Mouse (Mus musculus) heart, adult 11 months (tissue): Measurements from ENCODE around the gene Zfhx3.

Source experiments
- DNase-seq: peaks from one replicate; pipeline ENCODE4 v3.0.0; 2022

Zfhx3 gene

DNA sequence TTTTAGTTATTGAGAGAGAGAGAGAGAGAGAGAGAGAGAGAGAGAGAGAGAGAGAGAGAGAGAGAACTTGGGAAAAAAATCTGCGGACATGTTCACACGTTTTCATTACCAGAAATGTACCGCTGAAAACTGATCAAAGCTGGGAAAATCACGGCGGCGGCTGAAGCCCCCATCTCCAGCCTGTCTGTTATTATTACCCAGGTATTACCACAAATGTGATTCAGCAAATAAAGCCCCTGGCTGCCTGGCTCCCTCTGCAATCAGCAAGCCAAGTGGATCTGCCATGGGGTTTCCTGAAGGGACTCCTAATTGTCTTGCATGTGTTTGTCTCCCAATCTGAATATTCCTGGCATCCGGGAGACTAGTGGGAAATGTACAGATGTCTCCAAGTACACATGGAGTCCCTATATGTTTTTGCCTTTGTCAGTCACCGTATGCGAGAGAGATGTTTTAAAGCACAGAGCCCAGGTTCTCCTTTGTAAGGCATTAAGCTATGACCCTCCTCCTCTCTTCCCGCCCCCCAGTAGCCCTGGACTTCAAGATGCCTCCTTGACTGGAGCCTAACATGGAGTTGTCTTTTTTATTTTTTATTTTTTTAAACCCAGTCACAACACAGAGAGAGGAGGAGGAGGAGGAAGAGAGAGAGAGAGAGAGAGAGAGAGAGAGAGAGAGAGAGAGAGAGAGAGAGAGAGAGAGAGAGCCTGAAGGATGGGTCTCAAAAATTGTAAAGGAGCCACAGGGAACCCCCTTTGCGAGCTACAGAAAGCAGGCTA, at the start of gene Zfhx3:
Zfhx3 (plus strand) TSS at position 723 of the 773 bp plus-strand sequence.
- peak; percentile 77 for DNase-seq

DNA sequence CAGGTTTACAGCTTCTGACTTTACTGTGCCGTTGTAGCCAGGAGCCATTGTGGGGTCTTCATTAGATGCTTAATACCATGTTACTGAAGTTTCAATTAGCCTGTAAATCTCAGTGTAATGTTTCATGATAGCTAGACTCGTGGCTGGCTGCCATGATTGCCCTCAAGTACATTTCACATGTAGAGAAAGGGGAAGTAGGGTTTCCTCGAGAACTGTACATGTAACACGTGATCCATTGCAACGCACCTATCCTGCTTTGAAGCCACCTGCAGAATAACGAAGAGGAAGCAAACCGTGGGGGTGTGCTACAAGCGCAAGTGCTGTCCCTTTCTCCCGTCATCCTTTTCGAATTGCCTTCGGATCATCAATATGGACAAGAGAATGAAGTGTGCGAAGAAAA, 23.5 kb upstream of the Zfhx3 start:
- peak; percentile 41 for DNase-seq

GRCm38 (mm10) chr8:107926149-107926548, 16.3 kb upstream of the Zfhx3 start:
- peak; percentile 40 for DNase-seq

- peak; percentile 70 for DNase-seq
Observed at GRCm38 (mm10) chr8:107936725-107937124, 5.7 kb upstream of the Zfhx3 start.

GRCm38 (mm10) chr8:107938231-107938630, 4.2 kb upstream of the Zfhx3 start:
- peak; percentile 72 for DNase-seq

DNA sequence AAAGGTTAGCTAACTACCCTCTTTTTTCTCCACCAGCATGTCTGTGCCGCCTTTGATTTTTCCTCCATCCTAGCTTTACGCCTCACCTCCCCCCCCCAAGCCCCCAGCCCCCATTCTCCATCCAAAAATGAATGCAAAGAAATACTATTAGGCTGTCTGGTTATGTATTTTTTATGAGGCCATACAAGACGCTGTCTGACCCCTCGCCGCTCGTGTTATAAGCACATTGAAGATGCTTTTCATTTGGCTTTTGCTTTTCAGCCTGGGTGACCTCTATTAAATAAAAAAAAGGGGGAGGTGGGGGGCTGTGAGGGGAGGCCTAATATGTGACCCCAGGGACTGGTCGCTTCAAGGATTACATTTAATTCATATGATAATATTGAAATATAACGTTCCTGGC, 2.3 kb upstream of the Zfhx3 start:
- peak; percentile 54 for DNase-seq

- peak; percentile 78 for DNase-seq
Observed at GRCm38 (mm10) chr8:107942752-107943510, 487 bp downstream of the Zfhx3 start.

DNA sequence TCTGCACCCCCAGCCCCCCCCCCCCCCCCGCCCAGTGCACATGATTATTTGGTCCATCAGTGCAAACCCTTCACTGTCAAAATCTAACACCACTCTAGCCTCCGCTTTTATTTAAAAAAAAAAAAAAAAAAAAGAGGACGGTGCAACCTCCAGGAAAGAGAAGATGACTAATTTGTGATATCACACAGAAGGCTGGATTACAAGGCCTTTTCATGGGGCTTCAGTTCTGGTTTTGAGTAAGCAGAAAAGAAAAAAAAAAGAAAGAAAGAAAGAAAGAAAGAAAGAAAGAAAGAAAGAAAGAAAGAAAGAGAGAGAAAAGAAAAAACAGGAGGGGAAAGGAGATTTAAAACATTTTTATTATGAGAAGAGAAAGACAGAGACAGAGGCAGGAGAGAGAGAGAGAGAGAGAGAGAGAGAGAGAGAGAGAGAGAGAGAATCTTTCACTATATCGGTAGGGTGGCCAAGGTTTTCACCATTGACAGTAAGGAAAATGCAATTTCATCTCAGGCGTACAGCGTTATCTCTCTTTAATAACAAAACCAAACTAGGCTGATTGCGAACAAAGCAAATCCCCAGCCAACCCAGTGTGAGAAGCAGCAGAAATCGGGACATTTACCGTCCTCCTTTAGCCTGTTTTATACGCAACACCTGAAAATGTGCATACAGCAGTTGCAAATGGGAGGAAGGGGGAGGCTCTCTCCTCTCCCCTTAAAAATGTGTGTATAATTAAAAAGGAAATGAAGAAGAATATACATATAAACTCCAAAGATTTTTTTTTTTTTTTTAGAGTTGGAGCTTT, 1.3 kb downstream of the Zfhx3 start:
- DNase-seq: no peak

DNA sequence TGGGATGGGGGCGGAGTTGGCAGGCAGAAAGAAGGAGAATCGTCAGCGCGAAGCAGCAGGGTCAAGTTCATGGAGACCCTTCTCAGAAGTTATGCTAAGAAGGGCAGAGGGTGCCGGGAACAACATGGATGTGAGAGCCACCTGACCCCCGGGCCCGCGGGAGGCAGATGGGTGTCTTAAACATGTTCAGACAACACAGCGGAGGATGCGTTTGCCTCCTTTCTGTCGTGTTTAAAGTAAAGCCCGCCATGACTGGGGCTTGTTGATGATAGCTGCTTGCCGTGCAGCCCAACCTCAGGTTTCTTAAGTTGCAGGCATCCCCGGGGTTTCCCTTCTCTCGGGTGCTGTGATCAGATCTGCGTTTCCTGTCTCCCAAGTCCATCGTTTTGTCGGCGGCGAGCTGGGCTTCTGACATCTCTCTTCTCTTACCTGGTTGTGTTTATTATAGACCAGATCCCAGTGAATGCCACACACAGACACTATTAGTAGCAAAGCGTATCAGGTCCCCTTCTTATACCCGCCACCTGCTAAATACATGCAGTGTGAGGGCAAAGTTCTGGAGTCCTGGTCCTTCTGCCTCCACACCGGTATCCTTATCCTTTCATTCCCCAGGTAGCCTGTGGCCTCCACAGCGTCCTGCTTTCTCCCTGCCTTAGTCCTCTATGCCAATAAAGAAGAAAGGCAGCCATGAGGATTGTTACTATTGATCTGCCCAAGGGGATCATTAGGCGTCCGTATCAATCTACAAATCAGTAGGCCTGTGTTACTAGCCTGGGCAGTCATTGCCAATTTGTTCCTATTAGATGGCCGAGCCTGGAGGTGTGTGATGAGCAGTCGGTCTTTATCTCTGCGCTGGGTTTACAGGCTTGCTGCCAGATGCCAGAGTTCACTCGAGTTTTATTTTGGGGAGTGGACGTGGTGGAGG, 2.5 kb downstream of the Zfhx3 start:
- DNase-seq: peak; percentile 80

GRCm38 (mm10) chr8:107946888-107947287, 4.4 kb downstream of the Zfhx3 start:
- DNase-seq: peak; percentile 66

GRCm38 (mm10) chr8:107955887-107956286, 13.4 kb downstream of the Zfhx3 start:
- peak; percentile 28 for DNase-seq

DNA sequence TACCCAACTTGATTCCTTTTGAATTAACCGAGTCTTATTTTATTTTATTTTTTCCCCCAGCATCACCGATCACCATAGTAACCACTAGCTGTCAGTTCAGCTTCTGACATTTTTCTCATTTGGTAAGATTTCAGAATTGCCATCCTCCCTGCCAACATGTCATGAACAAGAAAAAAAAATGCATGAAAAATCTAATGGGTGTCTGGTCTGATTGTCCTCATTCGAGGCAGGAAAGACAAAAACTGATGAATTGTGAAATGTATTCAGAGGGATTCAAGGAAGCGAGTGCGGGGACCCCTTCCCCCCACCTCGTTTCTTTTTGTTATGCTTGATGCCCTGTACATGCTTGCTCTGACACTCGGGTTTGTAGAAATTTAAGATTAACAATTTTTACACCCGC, 15.1 kb downstream of the Zfhx3 start:
- no peak for DNase-seq

DNA sequence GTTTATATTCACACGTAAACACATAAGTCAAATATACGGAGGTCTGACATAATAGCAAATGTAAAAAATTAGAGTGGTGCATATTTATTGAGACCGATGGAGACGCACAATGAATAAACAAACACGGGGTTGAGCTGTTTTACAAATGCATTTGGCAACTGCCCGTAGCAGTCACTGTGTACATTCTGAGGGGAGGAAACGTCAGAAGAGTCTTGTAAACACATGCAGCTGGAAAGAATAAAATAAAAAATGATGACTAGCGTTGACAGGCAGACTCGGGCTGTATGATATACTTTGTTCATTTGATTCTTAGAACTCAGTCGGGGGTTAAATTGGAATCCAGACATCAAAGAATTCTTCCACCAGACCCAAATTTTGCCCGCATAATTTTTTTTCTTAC, 18.0 kb downstream of the Zfhx3 start:
- no peak for DNase-seq

- DNase-seq: peak; percentile 72
Observed at GRCm38 (mm10) chr8:107960878-107961277, 18.4 kb downstream of the Zfhx3 start.

GRCm38 (mm10) chr8:107972198-107972597, 29.8 kb downstream of the Zfhx3 start:
- peak; percentile 17 for DNase-seq

DNA sequence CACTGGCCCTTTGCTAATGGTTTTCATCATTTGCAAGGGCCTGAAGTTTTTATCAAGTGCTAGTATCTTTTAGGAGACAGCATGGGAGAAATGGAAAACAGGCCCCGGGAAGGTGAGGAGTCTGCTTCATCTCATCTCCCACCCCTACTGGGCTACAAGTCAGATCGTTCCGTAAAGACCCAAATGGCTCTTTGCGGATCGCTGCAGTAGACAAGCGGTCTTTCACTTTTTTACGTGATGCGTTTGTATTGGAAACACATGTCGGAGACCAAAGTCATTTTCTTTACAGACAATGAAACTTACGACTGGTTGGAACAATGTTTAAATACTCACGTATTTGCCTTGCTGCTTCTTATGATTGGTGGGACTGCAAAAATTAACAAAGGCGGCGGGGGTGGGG, 32.0 kb downstream of the Zfhx3 start:
- DNase-seq: no peak

- DNase-seq: peak; percentile 2
Observed at GRCm38 (mm10) chr8:107978247-107978646, 35.8 kb downstream of the Zfhx3 start.

DNA sequence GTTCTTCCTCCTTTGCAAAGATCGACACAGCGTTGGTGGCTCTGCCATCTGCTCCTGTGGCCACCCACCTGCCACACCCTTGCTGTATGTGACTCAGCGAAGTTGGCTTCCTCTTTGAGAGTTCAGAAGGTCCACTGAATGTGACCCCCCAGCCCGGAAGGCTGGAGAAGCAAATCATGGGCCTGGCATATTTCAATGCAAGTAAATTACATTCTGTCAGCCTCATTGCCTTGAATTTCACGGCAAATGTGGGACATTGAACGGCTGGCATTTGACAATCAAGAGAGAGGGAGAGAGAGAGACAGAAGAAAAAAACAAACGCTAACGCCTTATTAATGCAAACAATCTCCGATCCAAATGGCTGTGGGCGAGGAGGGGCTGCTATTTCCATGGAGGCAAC, 38.2 kb downstream of the Zfhx3 start:
- DNase-seq: peak; percentile 52

DNA sequence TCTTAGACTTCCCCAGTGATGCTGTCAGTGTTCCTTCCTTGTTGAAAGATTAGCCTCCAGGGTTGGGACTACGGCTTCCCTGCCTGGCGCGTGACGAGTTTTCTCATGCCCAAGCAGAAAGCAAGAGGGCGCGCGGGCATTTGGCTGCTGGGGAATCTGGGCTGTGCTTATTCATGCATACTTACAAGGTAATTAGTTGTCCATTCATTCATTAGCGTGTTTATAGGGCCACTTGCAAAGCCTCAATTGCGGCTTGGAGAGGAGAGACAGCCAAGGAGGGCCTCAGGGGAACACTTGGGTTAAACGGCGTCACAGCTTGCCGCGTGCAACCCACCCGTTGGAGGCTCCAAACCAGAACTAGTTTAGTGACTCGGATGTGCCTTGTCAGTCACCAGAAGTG, 44.2 kb downstream of the Zfhx3 start:
- DNase-seq: peak; percentile 59

GRCm38 (mm10) chr8:107998874-107999273, 56.4 kb downstream of the Zfhx3 start:
- peak; percentile 76 for DNase-seq

DNA sequence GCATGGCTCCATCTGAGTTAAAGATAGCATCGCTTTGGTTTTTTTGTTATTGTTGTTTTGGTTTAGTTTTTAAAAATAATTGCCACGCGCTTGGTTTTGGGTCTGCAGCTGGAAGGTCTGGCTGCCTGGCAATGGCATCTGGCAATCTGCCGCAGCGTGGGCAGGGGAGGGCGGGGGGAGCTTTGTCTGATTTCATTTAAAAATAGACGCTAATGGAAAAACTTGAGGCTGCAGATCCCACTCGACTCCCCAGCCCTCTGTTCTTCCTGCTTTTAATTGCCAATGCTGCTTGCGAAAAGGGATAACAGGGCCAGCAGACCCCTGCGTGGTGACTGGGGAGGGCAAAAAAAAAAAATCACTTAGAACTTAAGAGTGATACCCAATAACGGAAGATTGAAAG, 69.1 kb downstream of the Zfhx3 start:
- DNase-seq: peak; percentile 65

DNA sequence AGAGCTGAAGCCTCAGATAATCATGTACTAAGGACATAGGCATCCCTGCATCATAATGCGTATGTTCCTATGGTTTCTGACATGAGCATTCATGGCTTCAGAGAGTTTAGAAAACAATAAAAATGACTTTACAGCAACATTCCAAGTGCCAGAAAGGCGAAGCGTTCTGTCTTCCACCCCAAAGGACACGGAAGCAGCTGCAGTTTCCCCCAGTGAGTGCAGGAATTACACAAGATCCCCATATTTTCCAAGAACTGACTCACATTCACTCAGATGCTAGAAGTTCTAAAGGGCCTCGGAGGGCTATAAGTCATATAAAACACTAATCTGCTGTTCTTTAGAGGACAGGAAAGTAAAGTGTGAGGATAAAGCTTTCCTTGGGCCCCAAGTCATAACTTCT, 75.3 kb downstream of the Zfhx3 start:
- peak; percentile 27 for DNase-seq
